Mouse (Mus musculus) monocyte, adult 5-6 weeks (primary cell): ENCODE data around the gene Fam169b. TPM values are rescaled to one million over a fixed set of nuclear protein-coding genes. Genes with fewer than 3 reads are reported as not detected.
"Not testable (repeated sequence)": the region's sequence is repeated elsewhere in the genome, so short reads cannot be mapped to it uniquely, and the experiment has no call there.

Experiments
- ATAC-seq: fragments of 153-309, 156-312 bp; replicated peaks from 2 replicates; pipeline ENCODE4 v1.8.0; 2017; ENCODE audit warnings: mild to moderate bottlenecking; ENCODE audit not compliant: low TSS enrichment, insufficient number of reproducible peaks, severe bottlenecking, poor library complexity, low FRiP score
- total RNA-seq: library from RNA; stranded (forward); fragments of 200-1000, 200-491, 200-594 nt; gene quantifications from 3 replicates; pipeline ENCODE4 v1.2.3, GENCODE M21; 2017

Gene Fam169b
- total RNA-seq, 1 experiment from 2014 or later, result 3.0 TPM

- ATAC-seq, result no peak
Observed at GRCm38 (mm10) chr7:68262612-68263200, 10.9 kb upstream of the Fam169b start.

DNA sequence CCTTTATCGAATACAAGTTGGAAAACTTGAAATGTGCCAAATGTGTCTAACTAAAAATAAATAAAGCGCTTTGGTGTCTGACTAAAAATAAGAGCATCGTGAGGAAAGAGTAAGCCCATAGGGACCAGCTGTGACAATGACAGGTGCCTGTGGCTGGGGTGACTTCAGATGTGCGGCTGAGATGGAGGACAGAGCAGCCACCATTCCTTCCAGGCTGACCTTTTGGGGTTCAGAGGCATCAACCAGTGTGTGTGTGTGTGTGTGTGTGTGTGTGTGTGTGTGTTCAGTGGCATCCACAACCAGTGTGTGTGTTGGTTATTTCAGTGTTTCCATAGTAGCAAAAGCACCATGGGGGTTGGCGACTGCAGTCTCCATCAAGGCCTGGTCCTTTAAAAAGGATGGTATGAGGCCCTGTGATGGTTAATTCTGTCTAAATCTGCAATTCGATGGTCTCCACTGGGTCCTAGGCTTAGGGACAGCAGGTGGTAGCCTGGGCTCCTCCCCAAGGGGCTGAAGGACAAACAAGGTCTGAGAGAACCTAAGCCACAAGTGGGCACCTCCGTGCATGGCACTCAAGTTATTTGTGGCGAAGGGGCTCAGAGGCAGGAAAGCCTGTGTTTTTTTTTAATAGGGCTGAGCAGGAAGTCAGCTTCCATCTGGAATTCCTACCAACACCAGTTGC, 10.2 kb upstream of the Fam169b start:
- ATAC-seq, result no peak

DNA sequence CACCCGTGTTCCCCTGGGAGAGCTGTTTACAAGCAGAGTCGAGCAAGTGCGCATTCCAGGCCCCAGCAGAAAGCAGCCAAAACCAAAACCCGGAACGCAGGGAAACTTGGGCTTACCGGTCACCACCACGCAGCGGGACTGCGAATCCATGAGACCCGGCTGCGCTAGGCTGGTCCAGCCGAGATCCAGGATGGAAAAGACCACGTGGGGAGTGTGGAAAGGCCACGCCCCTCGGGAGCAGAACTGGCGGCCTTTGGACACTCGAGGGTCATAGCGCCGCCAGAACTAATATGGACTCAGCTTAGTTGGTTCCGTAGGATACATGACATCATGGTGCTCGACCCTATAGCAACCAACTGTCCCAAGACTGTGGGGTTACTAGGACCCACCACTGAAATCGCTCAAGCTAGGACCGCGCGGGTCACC, 9.6 kb upstream of the Fam169b start, which contains the start of gene Pgpep1l:
Gene Pgpep1l (minus strand): TSS at position 206 of the 426 bp plus-strand sequence.
- no peak for ATAC-seq

GRCm38 (mm10) chr7:68264531-68264930, 9.1 kb upstream of the Fam169b start:
- ATAC-seq, result no peak

DNA sequence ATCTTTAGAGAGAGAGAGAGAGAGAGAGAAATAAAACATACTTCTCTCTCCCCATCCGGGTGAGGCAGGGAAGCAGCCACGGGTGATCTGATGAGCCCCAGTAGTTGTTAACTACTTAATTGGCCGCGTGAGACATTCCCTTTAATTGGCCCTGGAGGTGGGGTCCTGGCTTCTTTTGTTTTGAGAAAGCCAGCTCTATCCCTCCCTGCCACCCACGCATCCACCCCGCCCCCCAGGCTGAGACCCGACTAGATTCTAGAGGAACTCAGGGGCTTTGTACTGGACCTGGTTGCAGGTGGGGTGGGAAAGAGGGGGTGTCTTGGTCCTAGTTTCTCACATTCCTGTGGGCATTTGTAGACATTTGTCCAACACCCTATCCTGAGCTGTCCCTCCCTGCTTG, 8.2 kb upstream of the Fam169b start:
- ATAC-seq, result no peak

DNA sequence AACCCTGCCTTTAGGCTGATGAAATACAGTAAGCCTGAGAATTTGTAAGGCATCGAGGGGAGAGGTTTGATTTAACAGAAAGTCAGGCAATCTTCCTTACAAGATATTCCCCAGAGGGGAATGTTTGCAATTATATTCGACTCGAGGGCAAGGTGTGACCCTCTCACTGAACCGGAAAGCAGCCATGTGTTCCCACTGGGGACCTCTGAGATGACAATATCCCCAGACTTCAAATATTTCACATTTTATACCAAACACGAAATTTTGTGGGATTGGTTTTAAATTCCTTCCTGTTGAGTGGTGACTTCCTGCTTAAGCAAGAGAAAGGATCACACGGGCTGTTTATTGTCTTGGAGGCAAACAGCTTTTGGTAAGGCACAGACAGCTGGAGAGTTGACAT, 6.9 kb upstream of the Fam169b start:
- no peak for ATAC-seq

DNA sequence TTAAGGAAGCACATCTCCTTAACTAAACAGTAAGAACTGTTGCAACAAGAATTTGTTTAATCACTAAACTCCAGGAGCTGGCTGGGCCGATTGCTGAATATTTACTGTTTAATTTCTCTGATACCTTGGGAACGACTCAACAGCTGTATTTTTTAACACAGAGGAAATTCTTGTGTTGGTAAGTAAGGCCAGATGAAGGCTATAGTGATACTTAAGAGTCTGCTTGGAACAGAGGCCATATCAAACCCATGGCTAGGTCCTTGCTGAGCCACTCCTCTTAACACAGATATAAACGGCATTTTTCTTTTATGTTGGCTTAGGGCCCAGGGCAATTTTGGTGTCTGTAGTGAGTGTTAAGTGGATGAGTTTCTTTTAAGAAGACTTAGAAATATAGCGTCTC, 3.1 kb upstream of the Fam169b start:
- ATAC-seq, result no peak

DNA sequence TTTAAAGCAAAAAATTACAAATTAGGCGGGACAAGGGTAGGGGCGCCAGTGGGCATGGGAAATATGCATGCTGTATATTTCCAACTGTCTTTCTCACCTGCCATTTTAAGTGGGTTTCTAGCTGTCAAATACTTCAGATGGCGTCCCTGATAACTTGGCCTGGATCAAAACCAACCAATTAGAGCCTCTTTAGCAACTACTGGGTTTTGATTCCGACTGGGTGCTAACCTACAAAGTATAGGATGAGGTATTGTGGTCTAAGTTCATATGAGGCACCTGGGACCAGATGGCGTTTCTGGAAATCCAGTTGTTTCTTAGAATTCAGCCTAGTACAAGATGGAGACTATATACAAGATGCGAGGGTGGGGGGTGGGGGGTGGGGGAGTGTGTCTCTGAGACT, 1.8 kb upstream of the Fam169b start:
- ATAC-seq, result no peak

DNA sequence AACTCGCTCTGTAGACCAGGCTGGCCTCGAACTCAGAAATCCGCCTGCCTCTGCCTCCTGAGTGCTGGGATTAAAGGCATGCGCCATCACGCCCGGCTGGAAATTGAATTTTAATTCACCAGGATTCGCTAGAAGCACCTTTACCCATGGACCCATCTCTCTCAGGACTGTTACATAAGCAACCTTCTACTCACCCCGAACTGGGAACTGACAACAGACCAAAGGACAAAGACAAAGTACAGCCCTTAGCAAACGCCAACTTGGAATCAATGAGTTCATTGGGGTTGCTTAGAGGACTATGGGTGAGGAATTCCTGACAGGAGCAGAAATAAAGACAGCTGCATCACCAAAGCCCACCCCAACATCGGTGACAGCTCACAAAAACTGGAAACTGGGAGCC, 1.0 kb upstream of the Fam169b start:
- no peak for ATAC-seq

DNA sequence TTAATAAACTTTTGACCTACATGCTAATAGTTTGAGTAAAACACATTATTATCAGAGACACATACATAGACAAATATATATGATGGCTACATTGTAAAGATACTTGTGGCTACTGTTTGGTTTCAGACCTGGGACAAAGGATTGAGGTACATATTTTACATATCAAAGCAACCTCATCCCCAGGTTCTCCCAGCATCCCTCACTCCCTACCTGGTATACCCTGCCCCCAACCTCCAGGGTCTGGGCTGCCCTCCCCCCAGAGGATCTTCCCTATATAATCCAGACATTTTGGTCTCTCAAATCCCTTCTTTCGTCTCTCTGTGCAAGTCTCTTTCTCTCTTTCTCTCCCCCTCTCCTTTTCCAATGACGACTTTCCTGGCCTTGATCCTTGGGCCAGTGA, 579 bp downstream of the Fam169b start:
- ATAC-seq, result no peak

DNA sequence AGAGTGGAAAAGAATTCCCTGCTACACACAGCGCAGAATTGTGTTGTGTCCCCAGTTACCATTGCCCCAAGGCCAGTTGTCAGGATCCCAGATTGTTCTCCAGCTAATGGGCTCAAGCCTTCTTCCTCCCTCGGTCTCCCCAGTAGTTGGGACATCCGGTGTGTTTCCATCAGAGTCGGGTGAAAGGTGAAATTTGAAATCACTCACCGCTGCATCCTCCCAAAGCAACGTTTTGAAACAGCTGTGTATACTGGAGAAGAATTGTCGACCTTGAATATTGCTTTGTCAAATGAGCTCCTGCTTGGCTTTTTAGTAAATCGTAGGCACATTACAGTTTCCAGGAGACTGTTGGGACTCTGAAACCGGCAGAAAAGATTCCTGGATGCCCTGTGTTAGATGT, 1.3 kb downstream of the Fam169b start:
- no peak for ATAC-seq

GRCm38 (mm10) chr7:68275445-68275837, 1.8 kb downstream of the Fam169b start:
- ATAC-seq, result not testable (repeated sequence)

DNA sequence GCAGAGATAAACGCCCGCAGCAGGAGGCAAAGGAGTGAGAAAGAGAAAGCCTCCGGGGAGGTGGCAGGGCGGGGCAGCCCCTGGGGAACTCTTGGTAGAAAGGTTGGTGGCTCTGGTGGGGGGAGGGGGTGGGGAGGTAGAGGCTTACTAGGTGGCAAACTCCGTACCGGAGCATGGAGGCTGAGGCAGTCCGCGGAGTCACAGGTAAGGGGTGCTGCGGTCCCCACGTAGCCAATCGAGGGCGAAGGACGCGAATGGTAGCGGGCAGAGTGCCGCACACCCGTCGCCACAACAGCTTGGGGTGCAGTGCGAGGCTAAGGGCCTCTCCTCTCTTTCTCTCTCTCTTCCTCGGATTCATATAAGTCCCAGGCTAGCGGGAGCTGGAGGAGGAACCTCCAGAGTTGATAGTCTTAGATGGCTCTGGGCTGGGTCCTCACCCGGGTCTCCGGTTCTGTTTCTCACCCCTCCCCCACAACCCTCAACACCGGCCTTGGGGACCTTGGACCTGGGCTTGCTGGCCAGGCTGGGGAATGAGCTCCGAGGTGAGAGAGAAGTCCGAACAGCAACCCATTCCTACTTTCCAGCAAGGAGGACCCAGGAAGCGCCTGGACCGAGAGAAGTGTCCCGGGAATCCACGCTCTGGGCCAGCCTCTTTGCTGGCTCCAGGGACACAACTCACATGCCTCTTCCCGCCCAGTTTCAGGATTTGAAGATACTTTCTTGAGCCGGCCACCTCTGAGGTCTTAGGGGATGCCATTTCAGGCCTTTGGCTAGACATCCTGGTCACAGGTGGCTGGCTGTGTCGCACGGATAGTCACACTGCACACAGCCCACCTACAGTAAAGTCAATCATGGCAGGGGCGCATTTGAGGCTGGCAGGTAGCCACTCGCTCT, 2.4 kb downstream of the Fam169b start:
- ATAC-seq, result peak; percentile 40; the same call in 1 of the 2 replicates

DNA sequence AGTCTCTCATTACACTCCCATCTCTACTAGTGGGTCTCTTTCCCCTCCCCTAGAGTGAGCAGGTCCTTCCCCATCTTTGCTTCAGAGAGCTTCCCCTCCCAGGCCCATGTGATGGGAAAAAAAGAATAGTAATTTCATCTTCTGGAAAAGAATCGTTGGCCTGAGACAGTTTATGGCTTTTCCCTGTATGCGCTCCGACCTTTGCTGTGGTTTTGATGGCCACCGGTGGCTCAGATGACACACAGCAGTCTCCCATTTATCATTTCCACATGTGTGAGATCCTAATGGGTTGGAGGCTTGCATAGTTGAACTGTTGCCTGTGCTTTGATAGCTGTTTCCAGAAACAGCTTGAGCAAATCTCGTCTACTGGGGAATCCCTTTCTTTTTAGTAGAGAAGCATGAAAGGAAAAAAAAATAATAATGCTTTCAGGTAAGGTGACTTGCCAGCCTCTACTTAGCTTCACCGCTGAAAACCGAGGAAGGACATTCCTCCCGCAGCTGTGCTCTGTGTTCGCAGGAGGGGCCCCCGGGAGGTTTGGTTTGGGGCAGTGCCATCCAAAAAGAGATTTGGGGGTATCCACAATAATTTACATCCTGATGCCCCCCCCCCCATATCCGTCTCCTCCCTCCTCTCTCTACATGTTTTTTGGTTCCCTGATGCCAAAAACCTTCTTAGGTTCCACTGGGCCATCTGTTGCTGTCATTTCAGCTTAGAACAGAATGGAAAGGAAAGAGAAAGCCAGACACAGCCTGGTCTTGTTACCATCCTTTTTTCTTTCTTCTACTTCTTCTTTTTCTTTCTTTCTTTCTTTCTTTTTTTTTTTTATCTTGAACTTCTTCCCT, 3.6 kb downstream of the Fam169b start:
- no peak for ATAC-seq

DNA sequence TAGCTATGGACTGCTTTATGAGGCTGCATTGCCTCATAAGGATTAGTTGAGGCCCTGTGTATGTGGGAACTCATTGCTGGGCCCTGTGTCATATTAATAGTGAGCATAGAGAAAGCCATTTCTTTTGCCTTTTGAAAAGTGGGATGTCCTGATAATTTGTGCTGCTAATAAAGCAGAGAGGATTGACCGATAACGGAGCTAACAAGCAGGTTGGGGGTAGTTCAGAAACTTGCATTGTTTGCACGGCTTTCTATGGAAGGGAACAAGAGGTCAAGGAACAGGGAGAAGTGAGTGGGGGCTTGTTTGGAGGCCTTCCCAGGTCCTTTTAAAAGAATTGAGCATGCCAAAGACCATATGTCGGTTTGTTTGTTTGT, 4.2 kb downstream of the Fam169b start:
- no peak for ATAC-seq

GRCm38 (mm10) chr7:68278385-68278784, 4.7 kb downstream of the Fam169b start:
- ATAC-seq, result no peak

- ATAC-seq, result no peak
Observed at GRCm38 (mm10) chr7:68278908-68279307, 5.3 kb downstream of the Fam169b start.

GRCm38 (mm10) chr7:68279481-68279880, 5.8 kb downstream of the Fam169b start:
- ATAC-seq, result no peak

- ATAC-seq, result no peak
Observed at GRCm38 (mm10) chr7:68280352-68280869, 6.8 kb downstream of the Fam169b start.
